In the genomic region with DNA sequence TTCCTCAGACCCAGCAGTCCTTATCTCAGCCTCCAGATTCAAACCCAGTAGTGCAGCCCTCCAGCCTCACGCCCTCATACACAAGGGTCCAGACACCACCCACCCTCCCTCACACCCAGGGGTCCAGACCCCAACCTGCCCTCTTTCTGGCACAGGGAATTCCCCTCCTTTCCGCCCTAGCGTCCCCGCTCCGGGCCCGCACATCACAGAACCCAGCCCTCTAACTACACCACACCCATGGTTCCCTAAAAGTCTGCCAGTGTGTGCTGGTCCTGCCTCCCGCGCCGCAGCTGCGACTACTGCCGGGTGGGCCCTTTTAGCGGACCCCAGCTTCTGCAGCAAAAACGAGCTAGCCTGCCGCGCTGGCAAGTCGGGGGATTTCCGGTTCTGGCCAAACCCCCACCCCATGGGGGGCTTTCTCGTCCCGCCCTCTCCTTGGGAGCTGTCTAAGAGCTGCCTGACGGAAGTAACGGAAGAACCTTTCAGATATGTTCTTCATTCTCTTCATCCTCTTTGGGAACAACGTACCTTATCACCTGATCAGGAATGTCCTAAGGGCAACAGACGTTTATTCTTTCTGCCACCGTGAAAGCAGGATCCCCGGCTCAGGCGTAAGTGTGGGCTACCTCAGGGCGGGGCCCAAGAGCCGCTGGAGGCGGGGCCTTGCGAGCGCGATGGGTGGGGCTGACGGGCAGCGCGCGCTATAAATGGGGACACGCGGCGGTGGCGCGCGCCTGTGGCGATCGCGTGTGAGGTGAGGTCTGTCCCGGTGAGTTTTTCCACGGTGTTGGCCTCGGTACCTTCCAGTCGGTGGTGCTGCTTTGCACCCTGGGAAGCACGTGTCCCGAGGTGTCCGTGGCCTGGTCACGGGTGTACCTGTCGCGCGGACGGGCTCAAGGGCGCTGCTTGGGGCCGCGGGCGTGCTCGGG, we compare ENCODE assay signal across 1 mouse cellular context.
TF ChIP-seq lines count a peak whose summit lies in the region.

A gene (minus strand): TSS at position 641 of the 929 bp plus-strand sequence.
A gene (plus strand): TSS at position 668 of the 929 bp plus-strand sequence.

TF ChIP-seq in CH12.LX, 34 proteins besides CTCF, POLR2A, EP300 and RAD21 (continued from another document):
- TF ChIP-seq TCF12 (IDR thresholded peaks at IDR 0.05; ENCODE audit: low read depth, low read length) (peak; percentile 75), ZKSCAN1 (IDR thresholded peaks at IDR 0.05; ENCODE audit: borderline replicate concordance, low read depth, low read length) (no peak), MAZ (IDR thresholded peaks at IDR 0.05; ENCODE audit: low read depth, low read length) (peak; percentile 97), UBTF (IDR thresholded peaks at IDR 0.05; ENCODE audit: low read depth, low read length) (no peak), RCOR1 (conservative IDR thresholded peaks at IDR 0.05; ENCODE audit: low read depth, low read length) (no peak), E2F4 (IDR thresholded peaks at IDR 0.05; ENCODE audit: insufficient replicate concordance, low read depth, low read length) (peak; percentile 89; the same call in 1 of the 2 replicates), ZMIZ1 (IDR thresholded peaks at IDR 0.05; ENCODE audit: low read depth, low read length) (peak; percentile 98), MAFK (IDR thresholded peaks at IDR 0.05; ENCODE audit: insufficient replicate concordance, low read length) (no peak), MEF2A (IDR thresholded peaks at IDR 0.05; ENCODE audit: borderline replicate concordance, low read depth, low read length) (no peak), BHLHE40 (IDR thresholded peaks at IDR 0.05; ENCODE audit: low read depth, low read length) (no peak; the same call in 1 of the 2 replicates), SIN3A (IDR thresholded peaks at IDR 0.05; ENCODE audit: low read length) (peak; percentile 93), HCFC1 (IDR thresholded peaks at IDR 0.05; ENCODE audit: low read depth, low read length) (peak; percentile 83), POLR2AphosphoS2 (IDR thresholded peaks at IDR 0.05; ENCODE audit: low read depth, low read length) (peak; percentile 98), ETS1 (conservative IDR thresholded peaks at IDR 0.05; ENCODE audit: low read depth, low read length) (no peak), JUND (conservative IDR thresholded peaks at IDR 0.05; ENCODE audit: low read depth, low read length) (no peak), SMC3 (IDR thresholded peaks at IDR 0.05; ENCODE audit: low read depth, low read length) (no peak), ELF1 (IDR thresholded peaks at IDR 0.05; ENCODE audit: low read depth, low read length) (peak; percentile 92), ZC3H11A (IDR thresholded peaks at IDR 0.05; ENCODE audit: low read depth, low read length) (no peak), PAX5 (IDR thresholded peaks at IDR 0.05; ENCODE audit: low read length) (no peak), USF2 (conservative IDR thresholded peaks at IDR 0.05; ENCODE audit: low read depth, low read length) (no peak), TBP (conservative IDR thresholded peaks at IDR 0.05; ENCODE audit: low read depth, low read length) (peak; percentile 96), JUN (IDR thresholded peaks at IDR 0.05; ENCODE audit: insufficient read depth, low read depth, low read length) (no peak), CHD1 (IDR thresholded peaks at IDR 0.05; ENCODE audit: low read depth, low read length) (no peak), ZNF384 (IDR thresholded peaks at IDR 0.05; ENCODE audit: low read depth, low read length) (no peak), CHD2 (IDR thresholded peaks at IDR 0.05; ENCODE audit: low read length) (no peak), GABPA (IDR thresholded peaks at IDR 0.05; ENCODE audit: insufficient replicate concordance, low read depth, low read length) (no peak), KAT2A (IDR thresholded peaks at IDR 0.05; ENCODE audit: insufficient replicate concordance, low read length) (peak; percentile 76; the same call in 1 of the 2 replicates), MYC (IDR thresholded peaks at IDR 0.05; ENCODE audit: low read depth, low read length) (peak; percentile 49; the same call in 1 of the 2 replicates), MAX (IDR thresholded peaks at IDR 0.05; ENCODE audit: low read length) (peak; percentile 100)
